Mouse (Mus musculus) layer of hippocampus, adult 18-20 months (tissue): ENCODE data around the gene Chd9. TPM values are rescaled to one million over a fixed set of nuclear protein-coding genes. Genes with fewer than 3 reads are reported as not detected.

Experiments
- DNase-seq, 2 experiments: peaks; one replicate each; pipeline ENCODE4 v3.0.0; 2022; ENCODE audit warnings: low spot score in 2 of 2
- long read RNA-seq: library from polyadenylated mRNA; stranded (forward); transcript quantifications from one replicate; pipeline ENCODE4 v2.0.0, GENCODE M21; 2021
- total RNA-seq, 2 experiments: library from RNA; stranded (reverse); gene quantifications; 2 replicates each; pipeline ENCODE4 v1.2.3; 2021

The Chd9 gene
- total RNA-seq: 100 to 1,000 TPM; 246 to 262 TPM
- long read RNA-seq, full-length matches to known transcripts: 1 of 311 reads
- long read RNA-seq, partial matches to known transcripts: 3 of 311 reads
- long read RNA-seq, other reads (novel, unspliced or antisense): 307 of 311 reads

DNA sequence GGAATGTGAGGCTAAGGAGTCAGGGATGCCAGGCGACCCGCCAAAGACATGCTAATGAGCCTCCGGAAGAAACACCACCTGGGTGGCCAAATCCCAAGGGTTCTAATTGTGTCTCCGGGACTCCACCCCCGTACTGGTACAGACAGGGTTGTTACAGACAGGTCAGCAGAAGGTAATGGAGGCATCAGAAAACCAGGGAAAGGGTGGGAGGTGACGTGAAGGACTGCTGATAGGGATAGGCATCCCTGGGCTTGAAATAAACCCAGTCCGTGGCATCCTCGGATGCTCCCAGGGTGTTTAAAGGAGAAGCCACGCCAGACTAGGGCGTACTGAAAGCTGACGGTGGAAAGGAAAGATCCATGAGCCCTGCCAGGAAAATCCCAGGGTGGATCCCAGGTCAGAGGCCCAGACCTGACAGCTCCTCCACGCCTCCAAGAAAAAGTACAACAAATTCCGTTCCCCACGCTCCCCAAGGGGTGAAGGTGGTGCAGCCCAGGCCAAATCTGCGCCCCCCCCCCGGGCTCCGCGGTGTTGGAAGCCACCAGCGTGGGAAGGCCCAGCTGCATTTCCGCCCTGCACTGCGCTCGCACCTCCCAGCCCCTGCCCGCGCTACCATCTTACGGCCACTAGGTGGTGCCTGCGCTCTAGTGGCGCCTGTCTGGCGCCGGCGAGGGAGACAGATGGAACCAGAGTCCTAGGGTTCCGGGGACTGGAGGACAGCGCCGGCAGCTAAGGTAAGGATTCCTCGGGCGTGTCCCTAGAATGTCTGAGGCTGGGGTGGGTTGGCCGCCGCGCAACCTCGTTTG lies at the start of gene Chd9:
TSS of gene Chd9 (plus strand) at position 172 of the 806 bp plus-strand sequence.
- DNase-seq: peak; percentile 93 to 97

DNA sequence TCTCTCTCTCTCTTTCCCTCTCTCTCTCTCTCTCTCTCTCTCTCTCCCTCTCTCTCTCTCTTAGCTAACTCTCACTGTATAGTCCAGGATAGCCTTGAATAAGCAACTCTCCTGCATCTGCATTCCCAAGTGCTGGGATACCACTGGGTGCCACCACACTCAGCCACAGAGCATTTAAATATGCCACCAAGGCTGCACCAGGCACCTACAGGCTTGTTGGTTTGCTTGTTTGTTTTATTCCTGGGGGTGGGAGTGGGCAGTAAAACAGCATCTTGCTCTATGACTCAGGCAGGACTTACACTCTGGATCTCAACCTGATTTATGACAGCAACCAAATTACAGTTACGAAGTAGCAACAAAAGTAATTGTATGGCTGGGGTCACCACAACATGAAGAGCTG lies 36.5 kb upstream of the Chd9 start:
- DNase-seq: no peak

DNA sequence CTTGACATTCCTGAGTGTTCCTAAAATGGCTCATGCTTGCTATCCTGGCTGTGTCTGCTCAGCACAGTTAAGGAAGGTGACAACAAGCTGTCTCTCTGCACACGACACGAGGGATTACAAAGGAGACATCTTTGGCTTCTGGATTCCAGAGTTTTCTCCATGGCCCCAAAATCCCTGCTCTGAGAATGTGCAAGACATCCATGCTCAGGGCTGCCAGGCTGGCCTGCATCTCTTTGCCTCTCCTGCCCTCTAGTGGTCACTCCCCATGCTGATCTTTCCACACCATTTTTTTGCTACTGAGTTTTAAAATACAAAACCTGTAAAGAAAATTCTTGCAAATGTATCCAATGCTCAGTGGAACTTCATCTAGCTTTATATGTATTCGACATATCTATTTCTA lies 34.4 kb upstream of the Chd9 start:
- DNase-seq: peak; percentile 72 to 93

DNA sequence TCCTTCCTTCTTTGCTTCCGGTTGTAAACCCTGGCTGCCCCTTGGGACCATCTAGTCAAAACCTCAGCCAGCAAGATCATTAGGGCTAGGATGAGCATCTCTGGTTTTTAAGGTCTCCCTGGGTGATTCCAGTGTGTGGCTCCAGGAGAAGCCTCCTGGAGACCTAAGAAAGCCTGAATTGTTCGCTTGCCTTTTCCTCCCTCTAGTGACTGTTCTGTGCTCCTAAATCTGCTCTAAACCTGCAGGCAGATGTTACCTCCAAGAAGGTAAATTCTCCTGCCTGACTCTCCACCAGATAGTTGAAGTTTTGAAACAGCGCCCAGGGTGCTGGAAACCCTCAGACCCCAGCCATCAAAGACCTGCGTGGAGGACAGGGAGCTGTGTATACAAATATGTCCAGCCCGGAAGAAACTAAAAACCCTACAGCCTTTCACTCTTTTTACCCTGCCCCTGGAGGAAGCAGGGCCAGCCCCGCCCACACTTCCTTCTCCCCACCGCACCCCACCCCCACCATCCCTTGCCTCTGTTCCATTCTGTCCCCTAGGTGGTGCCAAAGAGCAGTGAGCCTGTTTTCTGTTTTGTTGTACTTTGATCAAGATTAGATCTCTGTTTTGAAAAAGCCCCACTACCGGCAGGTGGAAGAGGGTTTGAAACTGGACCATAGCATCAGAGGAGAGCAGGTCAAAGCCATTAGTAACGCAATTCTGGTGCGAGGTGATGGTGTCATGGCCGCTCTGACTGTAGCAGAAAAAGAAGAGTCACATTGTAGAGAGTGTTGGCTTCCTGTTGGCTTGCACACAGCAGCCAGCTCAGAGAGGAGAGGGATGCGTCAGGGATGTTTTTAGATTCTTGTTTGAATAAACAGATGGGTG lies 32.9 kb upstream of the Chd9 start:
- peak; percentile 22 to 70 for DNase-seq

DNA sequence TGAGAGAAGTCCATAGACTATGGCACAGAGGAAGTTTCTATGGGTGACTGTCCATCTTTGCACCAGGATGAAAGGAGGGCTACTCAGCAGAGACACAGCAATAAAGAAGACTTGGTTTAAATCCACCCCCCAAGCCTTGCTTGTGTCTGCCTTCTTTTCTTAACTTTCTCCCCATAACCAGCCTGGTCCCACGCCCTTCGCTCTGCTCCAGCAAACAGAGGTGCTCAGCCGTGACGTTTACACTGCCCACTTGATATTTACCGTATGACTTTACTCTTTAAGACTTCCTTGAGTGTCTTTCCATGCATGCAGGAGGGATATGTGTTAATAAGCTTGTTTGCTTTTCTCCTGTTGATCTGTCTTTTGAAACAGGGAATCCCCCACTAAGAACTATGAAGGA lies 28.7 kb upstream of the Chd9 start:
- no peak for DNase-seq

DNA sequence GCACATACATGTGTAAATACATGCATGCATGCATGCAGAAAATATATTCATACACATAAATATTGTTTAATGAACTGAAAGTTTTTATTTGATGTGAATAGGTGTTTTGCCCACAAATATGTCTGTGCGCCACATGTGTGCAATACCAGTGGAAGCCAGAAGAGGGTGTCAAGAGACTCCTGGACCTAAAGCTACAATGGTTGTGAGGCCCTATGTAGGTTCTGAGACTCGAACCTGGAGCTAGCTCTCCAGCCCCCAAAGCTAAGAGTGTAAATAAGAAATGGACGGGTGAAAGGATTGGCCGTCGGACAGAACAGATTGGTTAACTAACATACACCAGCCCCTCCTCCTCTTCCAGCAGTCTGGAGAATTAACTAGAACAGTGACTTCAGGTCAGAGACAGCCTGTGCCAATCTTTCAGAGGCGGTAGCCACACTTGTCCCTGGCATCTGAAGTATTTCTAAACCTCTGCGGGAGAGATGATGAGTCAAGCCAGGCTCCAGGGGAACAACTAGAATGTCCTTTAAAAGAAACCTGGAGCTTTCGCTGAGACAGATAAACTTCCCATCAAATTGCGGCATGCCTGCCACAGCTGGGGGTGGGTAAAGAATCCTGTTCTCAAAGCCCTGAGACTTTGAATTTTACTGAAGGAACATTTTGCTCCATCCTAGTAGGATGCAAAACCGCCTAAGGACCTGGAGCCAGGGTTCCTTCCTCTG lies 14.4 kb upstream of the Chd9 start:
- no peak for DNase-seq

DNA sequence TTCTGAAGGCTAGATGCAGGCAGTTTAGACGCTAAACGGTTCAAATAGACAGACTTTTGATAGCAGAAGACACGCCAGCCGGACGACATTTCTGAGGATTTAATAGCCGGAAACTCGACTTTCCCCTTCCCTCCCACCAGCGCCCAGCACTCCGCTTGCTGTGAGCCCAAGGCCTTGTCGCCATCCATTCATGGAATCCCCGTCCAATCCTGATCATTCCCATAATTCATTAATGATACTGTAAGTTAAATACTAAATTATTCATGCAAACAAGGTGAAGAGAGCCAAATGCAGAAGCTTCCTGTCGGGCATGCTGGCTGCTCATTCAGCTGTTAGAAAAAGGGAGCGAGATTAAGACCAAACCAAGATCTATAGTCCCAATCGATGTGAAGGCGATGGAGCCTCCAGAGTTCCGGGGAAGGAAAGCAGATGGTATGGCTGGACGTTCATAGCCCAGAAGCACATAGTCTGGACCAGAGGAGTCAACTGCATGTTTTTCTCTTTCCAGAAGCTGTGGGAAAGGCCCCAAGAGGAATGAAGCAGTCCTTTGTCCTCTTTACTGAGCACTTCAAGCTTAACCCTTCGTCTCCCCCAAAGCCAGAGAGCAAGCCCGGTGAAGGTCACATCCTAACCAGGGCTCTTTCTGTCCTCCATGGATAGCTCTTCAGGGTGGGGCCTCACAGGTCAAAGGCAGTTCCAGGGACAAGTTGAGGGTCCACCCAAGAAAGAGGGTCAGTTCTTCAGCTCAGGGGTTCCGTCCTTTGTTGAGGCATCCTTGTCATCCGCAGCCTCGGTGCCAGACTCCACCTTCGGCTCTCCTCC lies 11.9 kb upstream of the Chd9 start:
- DNase-seq: no peak

DNA sequence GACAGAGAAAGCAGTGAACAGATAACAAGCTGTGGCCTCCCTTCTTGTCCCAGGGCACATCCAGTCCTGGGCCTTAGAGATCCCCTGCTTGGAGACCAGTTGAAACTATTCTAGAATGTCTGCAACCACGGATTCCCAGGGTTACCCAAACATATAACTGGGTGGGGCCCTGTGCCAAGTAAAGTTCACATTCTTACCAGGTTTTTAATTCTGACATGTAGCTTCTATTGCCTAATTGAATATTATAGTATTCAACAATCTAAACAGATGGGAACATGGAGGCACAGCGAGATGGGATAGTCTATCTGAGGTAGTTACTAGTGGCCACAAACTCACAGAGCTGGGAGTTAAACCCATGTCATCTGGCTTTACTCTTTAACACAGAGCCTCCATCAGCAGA lies 10.9 kb upstream of the Chd9 start, which contains the start of gene Gm19935:
TSS of gene Gm19935 (minus strand) at position 101 of the 400 bp plus-strand sequence.
- DNase-seq: no peak

DNA sequence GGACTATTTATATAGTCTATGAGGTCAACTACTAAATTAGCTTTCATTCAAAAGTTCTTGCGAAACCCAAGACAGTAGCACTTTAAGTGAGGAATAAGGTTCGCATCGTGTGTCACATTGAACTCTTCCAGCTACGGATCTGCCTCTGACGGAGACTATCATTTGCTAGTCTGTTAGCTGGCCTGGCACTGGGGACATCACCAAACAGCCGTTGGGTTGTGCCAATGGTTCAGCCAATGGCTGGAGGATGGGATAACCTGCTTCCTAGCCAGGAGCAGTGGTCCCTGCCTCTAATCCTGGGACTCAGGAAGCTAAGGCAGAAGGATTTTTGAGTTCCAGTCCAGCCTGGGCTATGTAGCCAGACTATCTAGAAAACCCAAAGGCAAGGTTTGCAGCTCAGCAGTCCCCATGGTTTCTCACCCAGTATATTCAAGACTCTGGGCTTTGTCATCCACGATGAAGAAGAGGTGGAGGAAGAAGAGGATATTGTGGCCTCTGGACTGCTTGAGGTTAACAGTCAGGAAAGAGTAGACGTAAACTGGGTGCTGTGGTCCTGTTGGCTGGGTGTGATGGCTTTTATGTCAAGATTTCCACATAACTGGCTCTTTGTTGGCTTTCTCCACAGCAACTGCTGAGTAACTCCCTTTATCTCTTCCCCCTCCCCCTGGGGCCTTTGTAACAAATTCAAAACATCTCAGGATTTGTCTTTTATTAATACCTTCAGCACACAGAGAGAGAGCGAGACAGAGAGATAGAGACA lies 8.4 kb upstream of the Chd9 start:
- DNase-seq: no peak

DNA sequence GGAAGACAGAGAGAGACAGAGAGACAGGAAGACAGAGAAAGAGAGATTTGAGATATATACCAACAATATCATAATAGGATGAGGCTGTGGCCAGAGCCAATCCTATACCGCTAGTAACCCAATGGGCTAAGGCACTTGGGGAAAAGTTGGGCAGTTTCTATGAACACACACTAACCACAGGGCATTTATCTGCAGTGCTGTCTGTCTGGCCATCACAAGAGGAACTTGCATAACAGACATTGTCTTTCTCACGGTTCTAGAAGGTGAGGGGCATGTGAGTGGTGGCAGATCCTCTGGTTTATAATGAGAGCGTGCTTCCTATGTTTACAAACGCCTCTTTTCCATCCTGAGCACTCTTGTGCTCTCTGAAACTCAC lies 7.8 kb upstream of the Chd9 start:
- DNase-seq: no peak

DNA sequence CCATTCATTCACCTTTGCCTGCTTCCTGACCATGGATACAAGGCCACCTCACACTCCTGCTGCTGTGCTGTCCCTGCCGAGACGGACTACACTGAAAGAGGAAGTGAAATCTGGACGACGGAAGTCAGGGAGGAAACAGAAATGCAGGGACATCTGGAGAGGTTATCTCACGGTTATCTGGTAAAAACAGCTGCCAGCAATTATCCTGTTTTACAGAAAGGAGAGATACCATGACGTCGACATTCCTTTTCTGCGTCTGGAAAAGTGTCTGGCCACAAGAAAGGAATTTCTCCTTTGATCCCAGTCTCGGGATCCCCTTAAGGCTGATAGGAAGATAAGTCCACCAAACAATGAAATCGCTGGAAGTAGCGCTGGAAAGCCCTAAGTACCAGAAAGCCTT lies 5.7 kb upstream of the Chd9 start:
- DNase-seq: no peak

DNA sequence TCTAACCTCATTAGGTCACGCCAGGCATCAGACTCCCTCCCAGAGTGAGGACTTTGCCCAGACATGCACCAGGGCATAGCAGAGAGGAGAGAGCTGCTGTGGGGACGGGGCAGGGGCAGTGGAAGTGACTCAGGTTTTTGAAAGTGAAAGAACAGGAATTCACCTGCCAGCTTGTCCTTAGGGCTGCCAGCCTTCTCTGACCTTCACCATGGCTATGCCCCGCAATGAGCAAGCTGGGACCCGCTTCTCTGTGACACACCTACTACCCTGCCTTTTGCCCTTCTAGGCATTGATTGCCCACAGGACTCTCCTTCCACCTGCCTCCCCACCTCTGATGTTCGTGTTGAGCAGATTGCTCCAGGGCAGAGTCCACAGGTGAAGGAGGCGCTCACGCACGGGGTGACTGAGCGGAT lies 2.7 kb upstream of the Chd9 start:
- DNase-seq: no peak

DNA sequence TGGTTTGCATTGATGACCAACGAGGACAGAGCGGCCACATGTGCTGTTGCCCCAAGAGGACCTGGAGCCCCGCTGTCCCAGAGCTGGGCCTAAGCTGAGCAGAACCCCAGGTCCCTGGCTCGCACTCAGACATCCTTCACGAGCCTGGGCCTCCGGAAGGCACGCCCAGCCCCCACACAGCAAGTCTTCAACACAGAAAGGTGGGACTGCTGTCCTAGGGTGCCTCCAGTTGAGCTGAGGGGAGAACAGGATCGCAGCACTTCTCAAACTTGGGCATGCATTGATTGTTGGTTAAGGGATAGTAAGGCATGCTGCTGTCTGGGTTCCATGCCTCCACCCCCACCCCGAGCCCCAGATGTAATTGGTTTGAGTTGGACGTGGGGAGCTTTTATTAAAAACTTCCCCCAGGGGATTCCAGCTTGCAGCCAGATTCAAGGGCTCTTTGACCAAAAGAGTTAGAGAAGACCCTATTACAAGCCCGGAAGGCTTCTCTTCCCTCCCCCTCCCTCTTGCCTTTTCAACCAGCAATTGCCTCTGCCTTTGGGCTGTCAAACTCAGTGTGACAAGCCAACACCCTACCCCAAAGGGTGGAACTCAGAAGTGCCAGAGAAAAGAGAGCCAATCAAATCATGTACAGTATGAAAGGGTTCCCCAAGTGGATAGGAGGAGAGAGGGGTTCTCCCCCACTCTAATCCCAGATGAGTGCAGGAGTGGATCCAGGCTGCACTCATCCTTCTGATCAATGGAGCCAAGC lies 1.0 kb downstream of the Chd9 start:
- DNase-seq: peak in 1 of 2 experiments; percentile 51

DNA sequence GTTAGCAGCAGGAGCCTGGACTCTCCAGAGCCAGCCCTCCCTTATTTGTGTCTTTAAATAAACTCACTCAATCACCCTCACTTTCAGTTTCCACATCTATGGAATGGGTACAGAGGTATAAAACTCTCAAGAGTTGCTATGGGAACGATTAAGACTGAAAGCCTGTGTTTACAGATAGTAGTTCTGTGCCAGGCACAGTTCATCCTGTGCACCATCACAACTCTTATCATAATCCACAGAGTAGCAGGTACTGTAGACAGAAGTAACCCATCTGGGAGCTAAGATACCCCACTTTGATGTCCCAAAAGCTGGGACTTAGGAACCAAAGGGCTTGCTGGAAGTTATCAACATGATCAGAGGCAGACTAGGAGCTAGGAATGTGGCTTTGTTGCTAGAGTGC lies 1.7 kb downstream of the Chd9 start:
- no peak for DNase-seq

DNA sequence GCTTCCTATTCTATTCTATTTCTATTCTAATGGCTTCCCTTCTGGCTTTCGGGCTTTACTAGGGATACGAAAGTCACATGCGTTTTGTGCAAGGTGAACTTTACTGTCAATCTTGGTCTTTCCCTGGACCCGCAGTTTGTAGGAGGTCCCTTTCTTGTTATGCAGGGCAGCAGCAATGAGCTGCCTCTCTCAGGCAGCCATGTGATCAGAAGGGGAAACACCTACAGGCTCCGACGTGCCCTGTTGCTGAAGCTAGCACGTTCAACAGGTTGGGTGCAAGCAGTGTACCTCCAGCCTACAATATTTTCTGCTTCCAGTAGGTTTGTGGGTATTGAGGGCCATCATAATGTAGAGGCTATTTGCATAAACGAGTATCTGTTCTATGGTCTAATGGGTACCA lies 2.8 kb downstream of the Chd9 start:
- DNase-seq: no peak

DNA sequence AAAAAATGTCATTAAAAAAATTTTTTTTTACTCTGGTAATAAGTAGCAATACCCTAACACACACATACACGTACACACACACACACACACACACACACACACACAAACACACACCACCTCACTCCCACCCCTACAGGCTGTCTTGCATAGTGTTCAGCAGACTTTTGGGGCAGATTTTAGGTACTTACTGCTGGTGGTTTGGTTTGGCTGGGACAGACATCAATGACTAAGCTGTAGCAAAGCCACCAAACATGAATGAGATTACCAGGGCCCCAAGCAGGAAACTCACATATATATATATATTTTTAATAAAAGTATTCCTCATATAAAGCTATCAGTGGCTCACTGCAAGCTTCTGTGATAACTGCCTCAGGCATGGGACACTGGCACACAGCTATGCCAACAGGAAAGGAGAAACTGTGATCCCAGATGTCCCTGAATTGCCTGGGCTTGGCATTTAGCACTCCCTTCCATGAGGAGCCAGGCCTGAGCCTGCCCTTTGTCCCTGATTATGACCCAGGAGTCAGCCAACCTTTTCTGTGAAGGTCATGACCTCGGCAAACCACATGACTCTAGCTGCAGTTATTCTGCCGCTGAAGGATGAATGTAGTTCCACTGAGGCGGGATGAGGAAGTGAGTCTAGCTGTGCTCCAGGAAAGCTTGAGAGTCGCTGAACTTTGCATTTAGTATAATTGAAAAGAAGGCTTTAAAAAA lies 4.6 kb downstream of the Chd9 start:
- DNase-seq: no peak

DNA sequence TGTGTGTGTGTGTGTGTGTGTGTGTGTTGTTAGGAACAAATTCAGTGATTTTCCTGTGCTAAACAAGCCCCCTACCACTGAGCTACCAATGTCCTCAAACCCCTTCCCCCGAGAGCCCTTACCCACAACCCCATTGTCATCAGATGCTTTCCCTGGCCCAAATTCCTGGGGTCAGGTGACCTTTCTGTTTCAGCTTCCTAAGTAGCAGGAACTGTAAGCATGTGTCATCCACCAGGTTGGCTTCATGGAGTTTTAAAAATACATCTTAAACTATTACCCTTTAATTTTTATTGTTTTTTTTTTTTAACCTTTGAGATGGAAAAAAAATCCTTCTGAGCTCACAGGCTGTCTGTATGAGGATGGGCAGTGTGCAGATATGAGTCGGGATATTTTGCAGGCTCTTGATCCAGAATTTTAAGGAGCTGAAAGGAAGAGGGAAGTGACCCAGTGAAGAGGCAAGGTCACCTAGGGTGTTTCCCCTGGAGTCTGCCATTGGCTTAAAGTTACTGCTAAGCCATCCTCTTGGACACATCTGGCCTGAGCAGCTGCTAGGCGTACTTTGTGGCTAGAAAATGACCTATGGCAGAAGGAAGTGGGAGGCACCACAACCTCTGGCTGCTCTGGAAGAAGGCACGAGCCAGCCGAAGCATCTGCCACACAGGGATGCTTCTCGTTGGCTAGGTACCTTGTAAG lies 5.6 kb downstream of the Chd9 start:
- DNase-seq: no peak

DNA sequence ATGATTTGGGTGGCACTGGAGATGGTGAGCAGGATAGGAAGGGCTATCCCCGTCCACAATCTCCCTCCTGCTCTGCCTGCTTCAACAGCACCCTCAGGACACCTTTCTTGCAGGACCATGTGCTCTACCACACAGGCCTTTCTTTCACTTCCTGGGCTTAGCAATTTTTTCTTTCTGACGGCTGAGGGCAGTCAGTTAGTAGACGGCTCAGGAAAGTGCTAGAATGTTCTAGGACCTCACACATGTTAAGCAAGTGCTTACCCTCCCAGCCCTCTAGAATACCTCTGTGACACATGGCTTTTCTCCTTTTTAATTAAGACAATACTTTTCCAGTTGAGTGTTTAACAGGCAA lies 6.1 kb downstream of the Chd9 start:
- no peak for DNase-seq
